Mouse (Mus musculus): ENCODE data around the gene Vmn1r204. TPM values are rescaled to one million over a fixed set of nuclear protein-coding genes. Genes with fewer than 3 reads are reported as not detected.
"Not testable (repeated sequence)": the region's sequence is repeated elsewhere in the genome, so short reads cannot be mapped to it uniquely, and the experiment has no call there.

Gene Vmn1r204
- polyA plus RNA-seq (2012; rRNA removed): not detected in 2 replicates

GRCm38 (mm10) chr13:22552898-22553297, at the start of gene Vmn1r204:
Vmn1r204 (plus strand) TSS chr13:22553198.
- H3K27ac ChIP-seq (ENCODE audit: control insufficient read depth, insufficient read depth, low read length); DNase-seq; H3K27me3 ChIP-seq (ENCODE audit: control insufficient read depth, insufficient read depth, low read length); H3K4me3 ChIP-seq (ENCODE audit: control insufficient read depth, insufficient read depth, low read length); H3K4me1 ChIP-seq (replicated peaks; ENCODE audit: control insufficient read depth, insufficient read depth, low read length); H3K36me3 ChIP-seq (ENCODE audit: control insufficient read depth, insufficient read depth, low read length): not testable (repeated sequence)
- 75% methylated on average over 1 of the region's 1 CpGs for WGBS

- H3K4me1 ChIP-seq (replicated peaks; ENCODE audit: control insufficient read depth, insufficient read depth, low read length): no peaks in the 10 kb centered on the region
- H3K36me3 ChIP-seq (ENCODE audit: control insufficient read depth, insufficient read depth, low read length): no peaks in the 10 kb centered on the region
- H3K4me3 ChIP-seq (ENCODE audit: control insufficient read depth, insufficient read depth, low read length): no peak within 1 kb of the TSS
- TF ChIP-seq POLR2A (IDR thresholded peaks at IDR 0.05; ENCODE audit: control insufficient read depth, extremely low read depth, insufficient read depth, low read length, poor library complexity): no peak
- no peak for TF ChIP-seq CTCF (IDR thresholded peaks at IDR 0.05; ENCODE audit: borderline replicate concordance, control insufficient read depth, extremely low read depth, insufficient read depth, low read length, poor library complexity)
- no peak within 1 kb of the TSS for H3K27ac ChIP-seq (ENCODE audit: control insufficient read depth, insufficient read depth, low read length)
- no peaks in the 10 kb centered on the region for H3K27me3 ChIP-seq (ENCODE audit: control insufficient read depth, insufficient read depth, low read length)
- no peak for DNase-seq
These were observed 47.7 kb upstream of the Vmn1r204 start, which contains the start of gene Vmn1r202 for GRCm38 (mm10) chr13:22505281-22505680. Vmn1r202 (minus strand) TSS chr13:22505381.

GRCm38 (mm10) chr13:22517814-22518213, 35.2 kb upstream of the Vmn1r204 start, which contains the start of gene Vmn1r203:
Vmn1r203 (plus strand) TSS chr13:22518114.
- no peak for TF ChIP-seq CTCF (IDR thresholded peaks at IDR 0.05; ENCODE audit: borderline replicate concordance, control insufficient read depth, extremely low read depth, insufficient read depth, low read length, poor library complexity)
- TF ChIP-seq POLR2A (IDR thresholded peaks at IDR 0.05; ENCODE audit: control insufficient read depth, extremely low read depth, insufficient read depth, low read length, poor library complexity): no peak
- no peak within 1 kb of the TSS for H3K27ac ChIP-seq (ENCODE audit: control insufficient read depth, insufficient read depth, low read length)

GRCm38 (mm10) chr13:22574911-22575310, 21.9 kb downstream of the Vmn1r204 start:
- not testable (repeated sequence) for H3K27ac ChIP-seq (ENCODE audit: control insufficient read depth, insufficient read depth, low read length); H3K4me1 ChIP-seq (replicated peaks; ENCODE audit: control insufficient read depth, insufficient read depth, low read length); DNase-seq; H3K4me3 ChIP-seq (ENCODE audit: control insufficient read depth, insufficient read depth, low read length); H3K36me3 ChIP-seq (ENCODE audit: control insufficient read depth, insufficient read depth, low read length); H3K27me3 ChIP-seq (ENCODE audit: control insufficient read depth, insufficient read depth, low read length)
- 80% methylated on average over 3 of the region's 3 CpGs for WGBS

More at GRCm38 (mm10) chr13:22517814-22518213, 35.2 kb upstream of the Vmn1r204 start, which contains the start of gene Vmn1r203:
- Histone ChIP-seq H3K4me3 (ENCODE audit: control insufficient read depth, insufficient read depth, low read length) (no peak within 1 kb of the TSS), H3K27me3 (ENCODE audit: control insufficient read depth, insufficient read depth, low read length) (no peaks in the 10 kb centered on the region), H3K36me3 (ENCODE audit: control insufficient read depth, insufficient read depth, low read length) (no peaks in the 10 kb centered on the region), H3K4me1 (replicated peaks; ENCODE audit: control insufficient read depth, insufficient read depth, low read length) (no peaks in the 10 kb centered on the region)
- no peak for DNase-seq

GRCm38 (mm10) chr13:22583336-22583735, 30.3 kb downstream of the Vmn1r204 start:
- H3K4me1 ChIP-seq (replicated peaks; ENCODE audit: control insufficient read depth, insufficient read depth, low read length); H3K36me3 ChIP-seq (ENCODE audit: control insufficient read depth, insufficient read depth, low read length); H3K27ac ChIP-seq (ENCODE audit: control insufficient read depth, insufficient read depth, low read length); H3K4me3 ChIP-seq (ENCODE audit: control insufficient read depth, insufficient read depth, low read length); DNase-seq; H3K27me3 ChIP-seq (ENCODE audit: control insufficient read depth, insufficient read depth, low read length): not testable (repeated sequence)
- 83% methylated on average over 14 of the region's 14 CpGs for WGBS

- WGBS: 92% methylated on average over 3 of the region's 3 CpGs
- TF ChIP-seq CTCF (IDR thresholded peaks at IDR 0.05; ENCODE audit: borderline replicate concordance, control insufficient read depth, extremely low read depth, insufficient read depth, low read length, poor library complexity): no peak
- TF ChIP-seq POLR2A (IDR thresholded peaks at IDR 0.05; ENCODE audit: control insufficient read depth, extremely low read depth, insufficient read depth, low read length, poor library complexity): no peak
- Histone ChIP-seq H3K4me3 (ENCODE audit: control insufficient read depth, insufficient read depth, low read length) (no peak within 1 kb of the TSS), H3K4me1 (replicated peaks; ENCODE audit: control insufficient read depth, insufficient read depth, low read length) (no peaks in the 10 kb centered on the region), H3K27me3 (ENCODE audit: control insufficient read depth, insufficient read depth, low read length) (no peaks in the 10 kb centered on the region), H3K36me3 (ENCODE audit: control insufficient read depth, insufficient read depth, low read length) (no peaks in the 10 kb centered on the region), H3K27ac (ENCODE audit: control insufficient read depth, insufficient read depth, low read length) (no peak within 1 kb of the TSS)
- no peak for DNase-seq
These were observed 39.9 kb downstream of the Vmn1r204 start, which contains the start of gene Vmn1r205 for GRCm38 (mm10) chr13:22592900-22593299. Vmn1r205 (minus strand) TSS chr13:22593000.

Other genes starting within 250 kb of the Vmn1r204 start
- not detected in 2 replicates for gene Vmn1r197, start 228.6 kb upstream of the Vmn1r204 start, polyA plus RNA-seq (2012; rRNA removed)
- not detected in 2 replicates for gene Vmn1r198, start 202.8 kb upstream of the Vmn1r204 start, polyA plus RNA-seq (2012; rRNA removed)
- not detected in 2 replicates for gene Vmn1r199, start 173.4 kb upstream of the Vmn1r204 start, polyA plus RNA-seq (2012; rRNA removed)
- not detected in 2 replicates for gene Vmn1r200, start 162.8 kb upstream of the Vmn1r204 start, polyA plus RNA-seq (2012; rRNA removed)
- not detected in 2 replicates for gene Vmn1r201, start 81.3 kb upstream of the Vmn1r204 start, polyA plus RNA-seq (2012; rRNA removed)
- 0.04 TPM in 1 of 2 replicates, not detected in the other for gene Vmn1r202, start 47.8 kb upstream of the Vmn1r204 start, polyA plus RNA-seq (2012; rRNA removed)
- gene Vmn1r203, start 35.1 kb upstream of the Vmn1r204 start, polyA plus RNA-seq (2012; rRNA removed): not detected in 2 replicates
- gene Vmn1r205, start 39.8 kb downstream of the Vmn1r204 start, polyA plus RNA-seq (2012; rRNA removed): not detected in 2 replicates
- not detected in 2 replicates for gene Vmn1r206, start 71.1 kb downstream of the Vmn1r204 start, polyA plus RNA-seq (2012; rRNA removed)
- not detected in 2 replicates for gene Vmn1r207-ps, start 176.4 kb downstream of the Vmn1r204 start, polyA plus RNA-seq (2012; rRNA removed)
- gene Vmn1r208, start 224.2 kb downstream of the Vmn1r204 start, polyA plus RNA-seq (2012; rRNA removed): not detected in 2 replicates